Mouse (Mus musculus) brown adipose tissue, adult 24 weeks (tissue): ENCODE measurements at regions not wholly inside any gene's neighbourhood (a gene's known extent, or its start where the extent isn't known, plus 50 kb on each side); places are given as distances from the start of the nearest gene placed in this dataset.

ENCODE experiments used
- H3K27ac ChIP-seq: fragments of 200-500 bp; replicated peaks from 2 replicates; pipeline ENCODE4 v1.5.1; 2012; ENCODE audit warnings: low read depth, mild to moderate bottlenecking, low read length
- H3K4me1 ChIP-seq: fragments of 200-500 bp; 2 replicates; pipeline ENCODE4 v1.6.1; 2012; ENCODE audit warnings: low read length, mixed read lengths; ENCODE audit not compliant: control insufficient read depth, insufficient read depth, insufficient read length
- H3K4me3 ChIP-seq: fragments of 200-500 bp; 2 replicates; pipeline ENCODE4 v1.5.1; 2012; ENCODE audit warnings: low read depth, mild to moderate bottlenecking, low read length, moderate library complexity; ENCODE audit not compliant: insufficient read depth

GRCm38 (mm10) chr11:24739710-24740255, 661.9 kb downstream of the Bcl11a start:
- Histone ChIP-seq H3K27ac (no peak overlapping the region), H3K4me1 (no peaks in the 10 kb centered on the region), H3K4me3 (no peak overlapping the region)

- no peak overlapping the region for H3K4me3 ChIP-seq
- no peak overlapping the region for H3K27ac ChIP-seq
- no peaks in the 10 kb centered on the region for H3K4me1 ChIP-seq
Observed at GRCm38 (mm10) chr11:24740466-24740865, 662.6 kb downstream of the Bcl11a start.

DNA sequence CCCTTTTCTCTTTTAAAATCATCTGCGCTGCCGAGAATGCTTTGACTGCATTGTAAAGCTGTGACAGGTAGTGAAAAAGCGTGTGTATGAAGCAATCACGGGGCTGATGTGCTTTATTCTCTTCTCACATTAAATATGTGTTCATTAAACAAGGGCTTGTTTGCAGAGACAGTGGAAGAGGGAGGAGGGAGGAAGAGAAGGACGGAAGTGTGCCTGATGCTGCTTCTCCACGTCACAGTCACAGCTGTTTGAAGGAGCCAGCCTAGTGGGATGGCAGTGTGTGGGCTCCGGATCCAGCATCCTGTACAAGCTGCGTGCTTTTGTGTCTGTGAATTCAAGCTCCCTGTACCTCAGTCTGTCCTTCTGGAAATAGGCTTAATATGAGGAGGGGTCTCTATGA, 664.7 kb downstream of the Bcl11a start:
- Histone ChIP-seq H3K4me3 (no peak overlapping the region), H3K27ac (no peak overlapping the region), H3K4me1 (no peaks in the 10 kb centered on the region)

GRCm38 (mm10) chr11:24743439-24743838, 665.6 kb downstream of the Bcl11a start:
- H3K4me3 ChIP-seq, result no peak overlapping the region
- H3K27ac ChIP-seq, result no peak overlapping the region
- H3K4me1 ChIP-seq, result no peaks in the 10 kb centered on the region

- H3K4me1 ChIP-seq, result no peaks in the 10 kb centered on the region
- no peak overlapping the region for H3K27ac ChIP-seq
Observed at GRCm38 (mm10) chr11:24745841-24746240, 668.0 kb downstream of the Bcl11a start.

GRCm38 (mm10) chr11:24750144-24750779, 672.4 kb downstream of the Bcl11a start:
- no peaks in the 10 kb centered on the region for H3K4me1 ChIP-seq
- H3K4me3 ChIP-seq, result no peak overlapping the region
- no peak overlapping the region for H3K27ac ChIP-seq

More at GRCm38 (mm10) chr11:24745841-24746240, 668.0 kb downstream of the Bcl11a start:
- H3K4me3 ChIP-seq, result no peak overlapping the region

DNA sequence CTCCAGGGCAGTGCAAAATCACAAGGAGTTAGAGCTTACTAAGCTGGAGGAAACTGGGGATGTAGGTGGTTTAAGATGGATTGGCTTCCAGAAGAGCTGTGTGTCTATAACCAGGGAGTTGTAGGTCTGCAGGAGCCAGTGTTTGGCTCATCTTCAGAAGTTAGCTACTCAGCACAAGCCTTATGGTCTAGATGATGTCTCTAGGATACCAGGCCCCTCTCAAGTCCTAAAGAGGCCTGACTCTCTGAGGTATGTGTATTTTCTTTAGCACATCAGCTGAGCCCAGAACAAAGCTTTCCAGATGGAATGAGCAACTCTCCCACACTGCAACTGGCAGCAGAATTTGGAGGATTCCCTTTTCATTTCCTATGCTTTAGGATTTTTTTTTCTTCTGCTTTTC, 680.3 kb downstream of the Bcl11a start:
- Histone ChIP-seq H3K27ac (no peak overlapping the region), H3K4me3 (no peak overlapping the region), H3K4me1 (no peaks in the 10 kb centered on the region)

DNA sequence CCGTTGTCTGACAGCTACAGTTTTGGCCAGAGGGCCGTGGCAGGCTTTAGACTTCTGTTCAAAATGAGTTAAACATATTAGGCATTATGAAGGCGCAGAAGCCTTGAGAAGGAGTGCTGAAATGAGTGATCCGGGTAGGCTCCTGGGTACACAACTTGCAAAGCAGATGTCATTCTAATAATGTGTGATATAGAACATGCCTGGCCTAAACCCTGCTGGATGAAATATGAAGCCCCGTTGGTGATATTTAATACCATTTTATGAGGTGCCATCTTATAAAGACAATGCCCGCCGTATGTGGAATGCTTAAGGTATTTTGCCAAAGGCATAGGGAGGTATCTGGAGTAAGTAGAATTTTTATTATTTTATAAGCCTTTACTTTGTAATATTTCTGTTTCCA, 705.6 kb downstream of the Bcl11a start:
- Histone ChIP-seq H3K4me3 (no peak overlapping the region), H3K27ac (no peak overlapping the region), H3K4me1 (no peaks in the 10 kb centered on the region)

GRCm38 (mm10) chr11:24789120-24789519, 711.3 kb downstream of the Bcl11a start:
- H3K27ac ChIP-seq, result no peak overlapping the region
- no peak overlapping the region for H3K4me3 ChIP-seq
- no peaks in the 10 kb centered on the region for H3K4me1 ChIP-seq

GRCm38 (mm10) chr11:24795510-24796211, 717.8 kb downstream of the Bcl11a start:
- Histone ChIP-seq H3K4me3 (no peak overlapping the region), H3K4me1 (no peaks in the 10 kb centered on the region), H3K27ac (no peak overlapping the region)

GRCm38 (mm10) chr11:24804623-24805023, 726.8 kb downstream of the Bcl11a start:
- Histone ChIP-seq H3K4me3 (no peak overlapping the region), H3K4me1 (no peaks in the 10 kb centered on the region), H3K27ac (no peak overlapping the region)

DNA sequence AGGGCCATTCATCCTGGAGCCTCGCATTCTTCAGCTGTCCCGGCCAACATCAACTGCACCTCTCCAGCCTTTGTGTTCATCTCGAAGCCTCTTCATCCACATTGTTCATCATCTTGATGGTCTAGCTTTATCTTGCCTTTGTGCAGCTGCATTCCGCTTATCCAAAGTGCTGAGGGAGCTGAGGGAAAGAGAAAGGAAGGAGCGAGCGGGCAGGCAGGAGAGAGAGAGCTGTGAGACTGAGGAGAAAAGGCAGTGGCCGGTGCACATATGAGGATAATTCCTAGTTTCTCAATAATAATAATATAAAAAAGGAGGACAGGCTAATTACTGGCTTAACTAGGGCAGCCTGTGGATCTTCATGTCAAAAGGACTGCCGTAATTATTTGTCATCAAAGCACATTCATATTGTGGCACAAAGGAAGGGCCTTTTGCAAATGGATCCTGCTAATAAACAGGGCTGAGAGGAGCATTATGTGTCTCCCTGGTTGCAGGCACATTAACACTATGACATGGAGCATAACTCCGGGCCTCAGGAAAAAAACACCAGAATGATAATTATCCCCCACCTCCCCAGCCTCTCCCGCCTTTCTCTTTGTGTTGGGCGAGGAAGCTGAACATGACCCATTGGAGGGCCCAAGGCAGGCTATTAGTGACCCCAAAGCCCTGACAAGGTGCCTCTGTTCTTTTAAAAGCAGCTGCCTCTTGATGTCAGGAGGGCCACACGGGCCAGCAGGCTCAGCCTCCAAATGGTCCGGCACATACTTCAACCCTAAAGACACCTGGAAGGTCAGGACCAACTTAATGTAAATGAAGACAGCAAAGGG, 751.9 kb downstream of the Bcl11a start:
- H3K4me3 ChIP-seq, result no peak overlapping the region
- no peaks in the 10 kb centered on the region for H3K4me1 ChIP-seq
- no peak overlapping the region for H3K27ac ChIP-seq

- Histone ChIP-seq H3K4me1 (no peaks in the 10 kb centered on the region), H3K27ac (no peak overlapping the region), H3K4me3 (no peak overlapping the region)
Observed at GRCm38 (mm10) chr11:24830484-24830883, 752.6 kb downstream of the Bcl11a start.

GRCm38 (mm10) chr11:24843839-24844738, 766.2 kb downstream of the Bcl11a start:
- Histone ChIP-seq H3K4me3 (no peak overlapping the region), H3K27ac (no peak overlapping the region), H3K4me1 (no peaks in the 10 kb centered on the region)
